Mouse (Mus musculus): ENCODE data around the gene Arl6ip1.

DNA sequence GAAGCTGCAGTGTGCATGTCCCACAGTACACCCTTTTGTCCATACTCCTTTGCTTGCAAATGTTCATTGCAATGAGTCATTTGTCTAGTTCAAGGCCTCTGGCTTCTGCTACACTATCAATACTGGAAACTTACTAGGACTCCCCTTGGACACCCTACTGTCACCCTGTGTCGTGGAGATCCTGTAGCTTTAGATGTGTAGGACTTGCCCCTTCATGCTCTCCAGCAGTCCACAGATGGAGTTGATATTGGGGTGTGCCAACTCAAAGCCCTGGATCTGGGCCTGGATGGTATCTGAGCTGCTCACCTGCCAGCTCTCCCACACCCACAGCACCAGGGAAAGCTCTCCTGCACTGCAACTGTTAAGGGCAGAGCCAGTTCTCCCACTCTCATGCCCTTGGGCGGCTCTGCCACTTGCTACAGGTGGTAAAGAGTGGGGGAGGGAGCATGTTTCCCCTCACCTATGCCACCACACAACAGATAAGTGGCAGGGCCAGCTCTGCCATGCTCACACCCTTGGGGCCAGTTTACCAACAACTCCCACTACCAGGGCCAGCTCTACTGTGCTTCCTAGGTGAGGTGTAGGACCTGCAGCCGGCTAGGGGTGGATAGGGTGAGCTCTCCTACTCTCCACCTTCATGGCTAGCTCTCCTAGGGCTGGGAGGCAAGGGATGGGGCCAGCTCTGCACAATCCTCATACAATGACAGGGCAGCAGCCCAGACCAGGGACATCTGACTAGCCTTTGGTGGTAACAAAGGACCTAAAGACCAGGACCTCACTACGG is 26.6 kb downstream of the Arl6ip1 start:
- no peak for TF ChIP-seq CTCF (IDR thresholded peaks at IDR 0.05; ENCODE audit: low read depth, low read length)
- TF ChIP-seq GATA1 (IDR thresholded peaks at IDR 0.05; ENCODE audit: borderline replicate concordance, low read length) = no peak

All from G1E (cell line).